8 mouse cellular contexts compared by ENCODE assay signal in the genomic region with DNA sequence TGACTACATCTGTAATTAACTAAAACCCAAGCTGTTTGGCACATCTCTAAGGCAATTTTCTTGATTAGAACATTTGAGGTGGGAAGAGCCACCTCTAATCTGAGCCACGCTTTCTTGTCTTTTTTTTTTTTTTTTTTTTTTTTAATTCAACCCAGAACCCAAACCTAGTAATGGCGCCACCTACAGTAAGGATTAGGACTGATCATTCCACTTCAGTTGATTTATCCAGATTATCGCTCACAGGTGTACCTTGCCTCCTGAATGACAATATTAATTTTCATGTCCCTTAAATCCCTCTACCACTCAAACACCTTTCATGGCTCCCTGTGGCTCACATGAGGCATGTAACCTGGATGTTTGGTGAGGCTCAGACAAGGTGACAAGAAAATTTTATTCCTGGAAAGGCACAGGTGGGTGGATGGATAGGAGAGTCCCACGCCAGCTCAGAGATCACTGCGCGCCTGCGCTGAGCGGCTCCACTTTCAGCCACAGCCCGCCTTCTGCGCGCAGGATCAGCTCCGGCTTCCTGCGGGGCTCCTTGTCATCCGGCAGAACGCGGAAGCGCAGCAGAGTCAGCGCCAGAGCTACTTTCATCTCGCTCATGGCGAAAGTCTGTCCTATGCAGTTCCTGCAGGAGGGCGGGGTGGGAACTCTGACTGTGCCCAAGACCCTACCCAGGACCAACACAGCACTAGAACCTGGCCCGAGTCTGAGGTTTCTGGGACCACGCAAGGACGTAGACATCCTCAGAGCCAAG. TPM values are rescaled to one million over a fixed set of nuclear protein-coding genes. Genes with fewer than 3 reads are reported as not detected.
DNase-seq lines count a peak whose midpoint lies in the region; ATAC-seq and TF ChIP-seq lines count a peak whose summit lies in the region.

No protein-coding gene starts in this region.

- no peak for TF ChIP-seq CTCF in embryonic fibroblast, embryonic 13.5 days (IDR thresholded peaks at IDR 0.05; ENCODE audit: borderline replicate concordance, insufficient read depth, low read length)
- TF ChIP-seq CTCF in testis, adult 2 months (IDR thresholded peaks at IDR 0.05; ENCODE audit: control insufficient read depth, insufficient read depth, insufficient replicate concordance, low read depth, low read length), result no peak

- peak overlapping the region; percentile 32 for H3K4me3 ChIP-seq in embryonic fibroblast, embryonic 13.5 days (ENCODE audit: insufficient read depth, low read length)
- H3K4me3 ChIP-seq in liver, embryonic 16.5 days (ENCODE audit: low read depth, low read length), result peak overlapping the region; percentile 40
- peak overlapping the region; percentile 47 for H3K4me3 ChIP-seq in neural tube, embryonic 13.5 days
- peak overlapping the region; percentile 67 for H3K4me3 ChIP-seq in testis, adult 2 months (ENCODE audit: control insufficient read depth, low read depth, low read length)

- peak overlapping the region; percentile 46 for H3K4me2 ChIP-seq in liver, embryonic 16.5 days (ENCODE audit: low read depth, low read length)
- peak overlapping the region; percentile 64 for H3K4me2 ChIP-seq in neural tube, embryonic 13.5 days

- H3K36me3 ChIP-seq in liver, embryonic 16.5 days (ENCODE audit: control insufficient read depth, insufficient read depth), result no peaks in the 10 kb centered on the region
- H3K36me3 ChIP-seq in neural tube, embryonic 13.5 days, result no peaks in the 10 kb centered on the region
- H3K36me3 ChIP-seq in testis, adult 2 months (ENCODE audit: control insufficient read depth, insufficient read depth, low read length), result no peaks in the 10 kb centered on the region

- no peaks in the 10 kb centered on the region for H3K27me3 ChIP-seq in liver, embryonic 16.5 days (ENCODE audit: control insufficient read depth, insufficient read depth, low read depth, low read length)
- H3K27me3 ChIP-seq in neural tube, embryonic 13.5 days, result no peaks in the 10 kb centered on the region
- H3K27me3 ChIP-seq in testis, adult 2 months (ENCODE audit: control insufficient read depth, insufficient read depth, low read length), result no peaks in the 10 kb centered on the region

- ATAC-seq in liver, embryonic 16.5 days (ENCODE audit: low read depth), result no peak
- ATAC-seq in neural tube, embryonic 13.5 days (ENCODE audit: low read depth), result peak; percentile 92

- TF ChIP-seq POLR2A in embryonic fibroblast, embryonic 13.5 days (IDR thresholded peaks at IDR 0.05; ENCODE audit: low read depth, low read length), result peak; percentile 70
- peak; percentile 42; the same call in 1 of the 2 replicates for TF ChIP-seq POLR2A in testis, adult 2 months (IDR thresholded peaks at IDR 0.05; ENCODE audit: control insufficient read depth, low read depth, low read length)

- DNase-seq in urinary bladder, adult 18-20 months (ENCODE audit: low spot score in 2 of 2), result peak; percentile 39 to 43
- DNase-seq in urinary bladder, postnatal 10 days (ENCODE audit: low spot score), result no peak
- peak; percentile 13 for DNase-seq in heart, postnatal 25 days (ENCODE audit: low spot score)
- DNase-seq in layer of hippocampus, adult 18-20 months (ENCODE audit: low spot score in 2 of 2), result peak; percentile 71 to 83

- H3K27ac ChIP-seq in embryonic fibroblast, embryonic 13.5 days (ENCODE audit: insufficient read depth, low read length), result no peak overlapping the region
- no peak overlapping the region for H3K27ac ChIP-seq in liver, embryonic 16.5 days (ENCODE audit: low read length)
- peak overlapping the region; percentile 69 for H3K27ac ChIP-seq in neural tube, embryonic 13.5 days (replicated peaks)
- no peak overlapping the region for H3K27ac ChIP-seq in testis, adult 2 months (ENCODE audit: control insufficient read depth, insufficient read depth, low read depth, low read length)

- H3K4me1 ChIP-seq in embryonic fibroblast, embryonic 13.5 days (ENCODE audit: control insufficient read depth, insufficient read depth, low read length), result no peaks in the 10 kb centered on the region
- no peaks in the 10 kb centered on the region; the same call in 1 of the 2 replicates for H3K4me1 ChIP-seq in liver, embryonic 16.5 days (ENCODE audit: control insufficient read depth, low read depth, low read length)
- peaks cover 12% of the 10 kb centered on the region; the same call in 1 of the 2 replicates for H3K4me1 ChIP-seq in neural tube, embryonic 13.5 days (replicated peaks)
- peaks cover 9% of the 10 kb centered on the region for H3K4me1 ChIP-seq in testis, adult 2 months (ENCODE audit: control insufficient read depth, insufficient read depth, low read length)

- H3K9me3 ChIP-seq in liver, embryonic 16.5 days (replicated peaks; ENCODE audit: control insufficient read depth, low read length), result no peaks in the 10 kb centered on the region
- H3K9me3 ChIP-seq in neural tube, embryonic 13.5 days, result no peaks in the 10 kb centered on the region

- no peak overlapping the region for H3K9ac ChIP-seq in liver, embryonic 16.5 days (ENCODE audit: low read depth, low read length)
- H3K9ac ChIP-seq in neural tube, embryonic 13.5 days, result peak overlapping the region; percentile 69

- WGBS in liver, embryonic 16.5 days (ENCODE audit: insufficient replicate concordance), result 13% methylated on average over 24 of the region's 24 CpGs
- WGBS in neural tube, embryonic 13.5 days, result 16% methylated on average over 24 of the region's 24 CpGs

- intact Hi-C loops in heart, postnatal 25 days (cut with DNase I), result no loop called here

RNA-seq across cellular contexts. Expression of a gene that starts 21.1 kb away (rescaled TPM):
- polyA plus RNA-seq in embryonic fibroblast, embryonic 13.5 days (2011; ENCODE audit: insufficient read length, low read depth, missing spikeins), result not detected in 2 replicates
- total RNA-seq in heart, postnatal 25 days (2021), result under 1 TPM; 0.70 to 0.73 TPM
- not detected for total RNA-seq in layer of hippocampus, adult 18-20 months (2021)
- 3.6 and 4.0 TPM in 2 replicates for polyA plus RNA-seq in liver, embryonic 16.5 days (2015; fragmentation: Nextera tagmentation; extraction: Ambion mirVana)
- polyA plus RNA-seq in neural tube, embryonic 13.5 days (2015; fragmentation: Nextera tagmentation; extraction: Ambion mirVana), result 0.69 and 1.0 TPM in 2 replicates
- 0.09 and 0.24 TPM in 2 replicates for polyA plus RNA-seq in testis, adult 2 months (2012; rRNA removed)

RNA-seq across cellular contexts. Expression of a gene that starts 37.5 kb away (rescaled TPM):
- polyA plus RNA-seq in embryonic fibroblast, embryonic 13.5 days (2011; ENCODE audit: insufficient read length, low read depth, missing spikeins), result 11.1 and 12.5 TPM in 2 replicates
- 1 to 10 TPM; 5.5 to 10.0 TPM for total RNA-seq in heart, postnatal 25 days (2021)
- total RNA-seq in layer of hippocampus, adult 18-20 months (2021), result 10 to 100 TPM; 16.7 to 20.0 TPM
- 6.1 and 6.8 TPM in 2 replicates for polyA plus RNA-seq in liver, embryonic 16.5 days (2015; fragmentation: Nextera tagmentation; extraction: Ambion mirVana)
- polyA plus RNA-seq in neural tube, embryonic 13.5 days (2015; fragmentation: Nextera tagmentation; extraction: Ambion mirVana), result 16.6 and 18.1 TPM in 2 replicates
- polyA plus RNA-seq in testis, adult 2 months (2012; rRNA removed), result 3.4 TPM in 2 replicates

RNA-seq across cellular contexts. Expression of a gene that starts 52.7 kb away (rescaled TPM):
- not detected in 2 replicates for polyA plus RNA-seq in embryonic fibroblast, embryonic 13.5 days (2011; ENCODE audit: insufficient read length, low read depth, missing spikeins)
- total RNA-seq in heart, postnatal 25 days (2021), result not detected
- not detected for total RNA-seq in layer of hippocampus, adult 18-20 months (2021)
- polyA plus RNA-seq in liver, embryonic 16.5 days (2015; fragmentation: Nextera tagmentation; extraction: Ambion mirVana), result not detected in 2 replicates
- not detected in 2 replicates for polyA plus RNA-seq in neural tube, embryonic 13.5 days (2015; fragmentation: Nextera tagmentation; extraction: Ambion mirVana)
- not detected in 2 replicates for polyA plus RNA-seq in testis, adult 2 months (2012; rRNA removed)
